Mouse (Mus musculus) T-cell, adult 2 months (primary cell): ENCODE results near the gene Olfr685.

ENCODE experiments used
- DNase-seq: peaks from one replicate; pipeline ENCODE4 v3.0.0; 2022; ENCODE audit warnings: low spot score

The Olfr685 gene

DNA sequence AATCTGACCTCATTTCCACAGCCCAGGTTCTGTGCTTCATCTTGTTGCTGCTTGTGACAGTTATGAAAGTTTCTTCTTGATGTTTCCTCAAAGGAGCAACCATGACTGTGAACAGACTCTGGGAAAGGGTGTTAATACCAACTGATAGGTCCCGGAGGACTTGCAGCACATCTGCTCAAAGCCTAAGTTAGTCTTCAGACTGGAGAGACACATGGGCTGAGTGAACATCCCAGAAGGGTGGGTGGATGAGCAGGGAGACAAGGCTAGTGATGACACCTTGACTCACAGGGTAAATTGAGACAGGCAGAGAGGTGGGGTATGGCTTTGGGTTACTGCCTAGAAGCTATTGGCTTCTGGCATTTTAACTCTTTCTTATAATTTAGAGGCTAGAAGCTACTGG, at the start of gene Olfr685:
Olfr685 (minus strand) TSS at position 101 of the 400 bp plus-strand sequence.
- no peak for DNase-seq

DNA sequence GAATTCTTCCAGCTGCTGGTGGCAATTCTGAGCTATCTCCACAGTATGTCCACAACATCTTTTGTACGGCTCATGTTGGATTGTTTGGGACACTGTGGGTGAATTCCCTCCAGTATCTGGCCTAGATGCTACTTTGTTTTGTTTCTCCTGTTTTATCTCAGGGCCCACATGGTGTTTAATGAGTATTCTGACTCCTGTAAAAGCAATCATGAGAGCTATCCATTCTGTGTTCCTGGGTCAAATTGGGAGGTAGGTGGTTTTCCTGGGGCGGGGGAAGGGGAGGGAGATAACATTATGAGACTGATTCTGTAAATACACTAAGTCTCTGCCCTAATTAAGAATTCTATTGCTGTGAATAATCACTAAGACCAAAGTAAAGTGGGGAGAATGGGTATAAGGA, 43.6 kb upstream of the Olfr685 start:
- DNase-seq, result no peak

DNA sequence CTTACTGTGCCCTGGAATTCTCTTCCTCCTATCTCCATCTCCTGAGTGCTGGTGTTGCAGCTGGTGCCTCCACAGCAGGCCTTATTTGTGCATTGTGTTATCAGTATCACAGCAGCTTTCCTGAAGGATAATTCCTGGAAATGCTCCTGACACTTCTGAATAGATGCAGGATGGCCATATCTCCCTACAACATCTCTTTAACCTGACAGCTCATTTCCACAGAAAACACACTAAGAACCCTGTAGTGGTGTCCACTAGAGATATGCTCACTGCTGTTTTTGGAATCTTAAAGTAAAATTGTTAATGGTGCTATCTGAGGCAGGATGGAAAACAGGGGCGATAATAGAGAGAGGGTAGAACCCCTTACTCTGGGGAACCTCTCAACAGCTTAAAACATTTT, 42.3 kb upstream of the Olfr685 start:
- no peak for DNase-seq

DNA sequence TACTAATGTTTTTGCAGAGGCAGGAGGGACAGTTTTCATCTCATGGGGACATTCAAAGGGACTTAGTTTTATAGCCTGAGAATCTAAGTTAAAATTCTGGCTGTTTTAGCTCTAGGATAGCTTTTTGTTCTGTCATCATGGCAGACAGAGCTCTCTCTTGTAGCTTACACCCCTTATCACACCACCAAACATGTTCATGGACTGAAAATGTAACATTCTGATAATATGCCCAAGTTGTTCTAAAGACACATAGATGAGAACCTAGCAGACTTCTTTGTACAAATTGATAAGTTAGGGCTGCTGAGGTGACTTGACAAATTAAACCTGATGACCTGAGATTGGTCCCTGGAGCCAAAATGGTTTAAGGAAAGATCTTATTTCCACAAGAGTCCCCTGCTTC, 40.9 kb upstream of the Olfr685 start:
- no peak for DNase-seq

DNA sequence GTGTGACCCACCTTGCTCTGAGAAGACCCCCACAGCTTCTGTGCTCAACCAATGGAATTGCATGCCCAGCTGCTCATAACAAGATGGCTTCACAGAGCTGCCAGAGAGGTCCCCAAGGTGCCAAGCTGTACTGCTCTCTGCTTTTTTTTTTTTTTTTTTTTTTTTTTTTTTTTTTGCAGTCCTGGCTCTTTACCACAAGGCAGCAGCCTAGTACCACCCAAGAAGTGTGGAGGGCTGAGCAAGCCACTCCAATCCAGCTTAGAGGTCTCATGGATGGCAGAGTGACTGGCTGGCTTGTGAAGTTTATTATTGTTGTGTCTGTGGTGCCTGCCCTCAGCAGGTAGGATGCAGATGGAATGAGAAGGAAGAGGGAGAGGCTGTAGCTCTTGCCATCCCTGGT, 40.3 kb upstream of the Olfr685 start:
- DNase-seq, result no peak

DNA sequence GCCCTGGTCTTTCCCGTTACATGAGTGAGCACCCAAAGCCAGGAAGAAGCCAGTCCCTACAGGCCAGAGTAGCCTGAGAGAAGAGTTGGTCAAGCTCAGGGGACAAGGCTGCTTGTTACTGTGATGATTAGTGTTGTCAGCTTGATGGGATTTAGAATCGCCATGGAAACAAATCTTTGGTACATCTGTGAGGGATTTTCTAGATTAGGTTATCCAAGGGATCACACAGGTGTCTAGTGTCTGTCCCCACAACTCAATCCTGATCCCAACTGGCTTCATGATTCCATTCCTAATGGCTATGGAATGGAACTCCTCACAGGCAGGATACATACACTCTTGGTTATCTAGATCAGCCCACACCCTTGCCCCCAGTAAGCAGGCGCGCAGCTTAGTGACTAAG, 32.5 kb upstream of the Olfr685 start:
- no peak for DNase-seq

DNA sequence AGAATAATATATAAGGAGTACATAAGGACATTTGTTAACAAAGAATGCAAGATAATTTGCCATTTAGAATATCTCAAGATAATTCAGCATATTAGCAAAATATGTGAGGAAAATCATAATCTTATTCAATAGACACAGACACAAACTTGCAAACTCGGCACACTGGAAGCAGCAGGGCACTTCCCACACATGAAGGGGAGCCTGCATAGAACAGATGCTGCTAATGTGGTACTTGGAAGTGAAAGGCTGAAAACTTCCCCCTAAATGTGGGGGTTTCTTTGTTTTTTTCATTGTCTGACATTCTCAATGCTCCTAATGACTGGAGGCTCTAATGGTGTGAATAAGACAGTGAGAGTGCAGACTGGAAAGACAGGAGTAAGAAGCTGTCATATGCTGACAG, 28.9 kb upstream of the Olfr685 start:
- no peak for DNase-seq

DNA sequence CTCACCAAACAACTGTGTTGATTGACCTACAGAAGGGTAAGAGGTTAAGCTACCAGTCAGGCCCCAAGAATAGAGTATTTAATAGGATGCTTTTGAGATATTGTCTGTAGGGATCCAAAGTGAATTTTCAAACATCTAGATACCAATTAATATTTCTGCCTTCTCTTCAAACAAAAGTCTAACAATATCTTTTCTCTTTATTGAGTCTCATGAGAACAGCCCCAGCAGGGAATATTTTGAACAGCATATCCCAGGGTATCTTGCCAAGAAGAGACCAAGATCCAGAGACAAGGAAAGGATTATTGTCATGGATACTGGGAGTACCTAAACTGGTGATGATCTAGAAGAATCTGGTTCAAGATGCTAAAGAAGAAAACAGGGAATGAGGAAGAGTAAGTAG, 21.6 kb upstream of the Olfr685 start, which contains the start of gene Olfr686:
Olfr686 (minus strand) TSS at position 101 of the 400 bp plus-strand sequence.
- no peak for DNase-seq

DNA sequence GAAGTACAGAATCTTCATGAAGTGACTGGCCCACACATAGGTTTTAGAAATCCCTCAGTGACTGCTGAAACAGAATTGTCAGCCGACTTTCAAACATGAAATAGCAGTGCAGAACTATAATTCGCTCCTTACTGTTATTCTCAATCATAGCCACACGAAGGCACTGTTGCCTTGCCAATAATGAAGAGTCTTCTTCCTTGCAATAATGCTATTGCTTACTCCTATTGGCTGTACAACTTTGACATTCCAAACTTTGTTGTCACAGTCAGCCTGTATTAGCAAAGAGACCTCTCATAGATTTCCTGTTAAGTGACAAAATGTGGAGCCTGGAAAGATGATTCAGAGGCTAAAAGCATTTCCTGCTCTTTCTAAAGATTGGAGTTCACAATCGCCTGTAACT, 15.0 kb downstream of the Olfr685 start:
- no peak for DNase-seq

DNA sequence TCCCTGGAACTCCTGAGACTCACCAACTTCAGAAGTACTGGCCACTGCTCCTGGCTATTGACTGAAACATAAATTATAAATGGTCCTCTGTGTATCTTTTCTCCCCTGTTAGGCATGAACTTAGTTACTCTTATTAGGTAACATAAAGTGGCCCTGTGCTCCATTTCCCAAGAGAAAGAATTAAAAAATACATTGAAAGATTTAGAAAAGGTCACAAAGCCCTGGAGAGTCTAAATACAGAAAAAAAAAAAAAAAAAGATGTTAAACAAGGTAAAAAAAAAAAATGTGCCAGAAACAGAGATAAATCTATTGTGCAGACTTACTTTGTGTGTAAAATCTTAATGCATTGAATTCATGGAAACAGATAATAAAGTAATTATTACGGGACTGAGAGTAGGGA, 22.3 kb downstream of the Olfr685 start, which contains the start of gene Olfr684:
Olfr684 (minus strand) TSS at position 101 of the 400 bp plus-strand sequence.
- no peak for DNase-seq

DNA sequence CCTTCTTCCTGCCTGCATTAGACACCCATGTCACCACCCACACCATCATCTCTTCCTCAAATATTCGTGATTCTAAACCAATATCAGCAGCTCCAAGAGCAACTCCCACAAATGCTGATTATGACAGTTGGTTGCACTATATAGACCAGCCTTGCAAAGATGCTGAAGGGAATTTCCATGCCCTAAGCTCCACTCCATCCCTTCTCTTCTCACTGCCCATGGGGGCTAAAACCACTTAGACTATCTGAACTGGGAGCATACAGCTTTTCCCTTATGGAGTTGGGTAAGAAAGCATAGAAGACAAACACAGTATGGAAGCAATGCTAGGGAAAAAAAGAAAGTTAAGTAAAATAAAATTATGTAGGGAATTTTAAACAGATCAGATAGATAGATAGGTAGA, 38.9 kb downstream of the Olfr685 start, which contains the start of gene Olfr683:
Olfr683 (minus strand) TSS at position 101 of the 400 bp plus-strand sequence.
- no peak for DNase-seq

DNA sequence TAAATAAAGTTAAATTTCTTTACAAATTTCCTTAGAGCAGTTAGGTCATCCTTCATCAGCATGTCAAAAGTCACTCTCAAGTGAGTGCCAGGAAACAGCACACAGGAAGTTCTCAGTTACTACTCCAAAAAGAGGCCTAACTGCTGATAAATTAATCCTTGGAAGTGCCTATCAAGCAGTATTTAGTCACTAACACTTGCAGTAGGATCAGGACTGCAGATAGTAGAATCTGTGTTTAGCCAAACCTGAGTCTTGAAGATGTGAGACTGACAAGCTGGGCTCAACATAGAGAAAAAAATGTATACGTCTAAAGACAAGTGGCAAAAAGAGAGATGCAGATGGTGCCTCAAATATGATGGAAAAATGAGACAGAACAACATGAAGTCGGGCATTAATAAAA, 44.5 kb downstream of the Olfr685 start:
- DNase-seq, result no peak
